Mouse (Mus musculus) testis, adult 2 months (tissue): ENCODE results near the gene Ldhal6b.

Experiments
- CTCF ChIP-seq: fragments of 200-500 bp; IDR thresholded peaks from 2 replicates; pipeline ENCODE4 v1.5.1; 2012; ENCODE audit warnings: low read depth, mild to moderate bottlenecking, inconsistent platforms, low read length, moderate library complexity; ENCODE audit not compliant: control insufficient read depth, insufficient read depth, insufficient replicate concordance
- POLR2A ChIP-seq: fragments of 200-500 bp; IDR thresholded peaks from 2 replicates; pipeline ENCODE4 v1.6.1; 2012; ENCODE audit warnings: low read depth, mild to moderate bottlenecking, inconsistent platforms, low read length, moderate library complexity; ENCODE audit not compliant: control insufficient read depth

DNA sequence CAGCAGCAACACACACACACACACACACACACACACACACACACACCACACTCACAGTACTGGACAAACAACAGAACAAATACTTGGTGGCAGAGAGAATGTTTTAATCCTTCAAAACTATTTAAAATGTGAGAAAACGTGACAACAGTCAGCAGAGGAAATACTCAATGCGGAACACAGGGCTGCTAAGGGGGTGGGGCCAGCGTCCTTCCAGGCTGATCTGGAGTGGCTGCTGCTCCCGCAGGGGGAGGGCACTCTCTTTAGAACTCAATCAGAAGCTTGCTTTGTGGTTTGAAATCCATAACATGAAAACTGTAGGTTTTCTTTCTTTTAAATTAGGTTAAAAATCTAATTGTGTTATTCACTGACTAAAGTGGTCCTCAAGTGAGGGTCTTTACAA is 3.3 kb upstream of the Ldhal6b start:
- TF ChIP-seq CTCF (no peak), POLR2A (no peak)
